ENCODE assay signal across 27 mouse cellular contexts in genomic region chr17:65647226-65647625, GRCm38 (mm10). TPM values are rescaled to one million over a fixed set of nuclear protein-coding genes. Genes with fewer than 3 reads are reported as not detected.
DNase-seq lines count a peak whose midpoint lies in the region; ATAC-seq lines count a peak whose summit lies in the region.
"Had no signal": no experiment of that assay in that cellular context is flagged by ENCODE, and none has a peak within 500 bp of the region (broad histone marks: within the 10 kb centered on the region; RNA-seq: fewer than 3 reads in every experiment).

No protein-coding gene starts in this region.

- WGBS in hindbrain, embryonic 13.5 days, result 82% methylated on average over 6 of the region's 6 CpGs

- H3K36me3 ChIP-seq in hindbrain, embryonic 13.5 days, result peaks cover 14% of the 10 kb centered on the region
- H3K36me3 ChIP-seq: stomach, embryonic 15.5 days had no signal

- ATAC-seq in monocyte, adult 5-6 weeks (replicated peaks; ENCODE audit: insufficient number of reproducible peaks, low FRiP score, low TSS enrichment, poor library complexity, severe bottlenecking), result no peak
- no peak for ATAC-seq in hindbrain, embryonic 13.5 days (ENCODE audit: low FRiP score)
- ATAC-seq: forebrain, embryonic 16.5 days; midbrain, embryonic 13.5 days had no signal

- no peak overlapping the region for H3K9ac ChIP-seq in hindbrain, embryonic 13.5 days
- H3K9ac ChIP-seq: limb, embryonic 12.5 days; midbrain, embryonic 13.5 days; stomach, embryonic 15.5 days had no signal

- H3K4me1 ChIP-seq in hindbrain, embryonic 13.5 days (replicated peaks), result peaks cover 16% of the 10 kb centered on the region

- no peak overlapping the region for H3K27ac ChIP-seq in hindbrain, embryonic 13.5 days
- H3K27ac ChIP-seq: forebrain, embryonic 10.5 days; limb, embryonic 12.5 days; midbrain, embryonic 13.5 days; stomach, embryonic 15.5 days had no signal

- peak; percentile 19 for DNase-seq in kidney, adult 9 months
- no peak for DNase-seq in kidney, postnatal 4 days
- DNase-seq in adrenal gland, adult 18-20 months (ENCODE audit: low spot score in 2 of 2), result peak; percentile 50 to 70
- peak; percentile 83 for DNase-seq in adrenal gland, postnatal 14 days
- DNase-seq in testis, postnatal 10 days (ENCODE audit: low spot score), result peak; percentile 62
- DNase-seq: cerebellum, adult 11-12 months; cerebellum, postnatal 10 days; gastrocnemius, postnatal 10 days; kidney, adult 11 months; layer of hippocampus, postnatal 36 days; lung, adult 18-20 months; lung, postnatal 14 days; right cerebral cortex, adult 18-20 months had no signal

- no peak overlapping the region for H3K4me3 ChIP-seq in hindbrain, embryonic 13.5 days
- H3K4me3 ChIP-seq: forebrain, embryonic 10.5 days; limb, embryonic 12.5 days; midbrain, embryonic 13.5 days; stomach, embryonic 15.5 days had no signal

- H3K9me3 ChIP-seq in hindbrain, embryonic 13.5 days, result no peaks in the 10 kb centered on the region
- H3K9me3 ChIP-seq: forebrain, embryonic 10.5 days; limb, embryonic 12.5 days; midbrain, embryonic 13.5 days; stomach, embryonic 15.5 days had no signal

- H3K4me2 ChIP-seq in hindbrain, embryonic 13.5 days, result no peak overlapping the region
- H3K4me2 ChIP-seq: heart, embryonic 11.5 days; limb, embryonic 12.5 days; liver, embryonic 11.5 days; midbrain, embryonic 13.5 days; stomach, embryonic 15.5 days had no signal

- H3K27me3 ChIP-seq in hindbrain, embryonic 13.5 days, result no peaks in the 10 kb centered on the region
- H3K27me3 ChIP-seq: limb, embryonic 12.5 days; midbrain, embryonic 13.5 days; stomach, embryonic 15.5 days had no signal

RNA-seq across cellular contexts. Expression of gene Txndc2, which starts 5.3 kb away (rescaled TPM):
- total RNA-seq in adrenal gland, adult 18-20 months (2021), result 10 to 100 TPM in 1 of 2 experiments, 1 to 10 TPM in 1; 2.7 to 26.0 TPM
- 11.9 and 12.5 TPM in 2 replicates for total RNA-seq in adrenal gland, postnatal 14 days (2021)
- 0.21 to 0.39 TPM (median 0.38 TPM) in 3 replicates for total RNA-seq in monocyte, adult 5-6 weeks (2017)
- 0.18 TPM in 1 of 2 replicates, not detected in the other for polyA plus RNA-seq in hindbrain, embryonic 13.5 days (2015; fragmentation: Nextera tagmentation; extraction: Ambion mirVana)
- total RNA-seq: granulocyte monocyte progenitor cell, adult 5-6 weeks; layer of hippocampus, adult 8-10 months; layer of hippocampus, postnatal 36 days; megakaryocyte, adult 5-6 weeks had no signal
- polyA plus RNA-seq: cortical plate, adult 2 months; forebrain, embryonic 10.5 days; heart, embryonic 11.5 days; hindbrain, embryonic 11.5 days; liver, embryonic 11.5 days; midbrain, embryonic 13.5 days; stomach, embryonic 15.5 days had no signal

RNA-seq across cellular contexts. Expression of gene Vapa, which starts 33.9 kb away (rescaled TPM):
- 100 to 1,000 TPM; 138 to 182 TPM for total RNA-seq in adrenal gland, adult 18-20 months (2021)
- total RNA-seq in adrenal gland, postnatal 14 days (2021), result 132 and 134 TPM in 2 replicates
- total RNA-seq in monocyte, adult 5-6 weeks (2017), result 67.6 to 82.9 TPM (median 82.5 TPM) in 3 replicates
- polyA plus RNA-seq in hindbrain, embryonic 13.5 days (2015; fragmentation: Nextera tagmentation; extraction: Ambion mirVana), result 257 and 265 TPM in 2 replicates

Comparison
In these comparisons a context has a peak if more than half of its experiments do, and no peak if none do; other contexts are left out.
1. DNase-seq: peak in kidney, adult 9 months (single experiment), adrenal gland, adult 18-20 months (2 of 2), adrenal gland, postnatal 14 days (single experiment) and testis, postnatal 10 days (single experiment); none in kidney, postnatal 4 days (0 of 2).